Mouse (Mus musculus): Measurements from ENCODE around the gene Adamts6.

Adamts6 gene

DNA sequence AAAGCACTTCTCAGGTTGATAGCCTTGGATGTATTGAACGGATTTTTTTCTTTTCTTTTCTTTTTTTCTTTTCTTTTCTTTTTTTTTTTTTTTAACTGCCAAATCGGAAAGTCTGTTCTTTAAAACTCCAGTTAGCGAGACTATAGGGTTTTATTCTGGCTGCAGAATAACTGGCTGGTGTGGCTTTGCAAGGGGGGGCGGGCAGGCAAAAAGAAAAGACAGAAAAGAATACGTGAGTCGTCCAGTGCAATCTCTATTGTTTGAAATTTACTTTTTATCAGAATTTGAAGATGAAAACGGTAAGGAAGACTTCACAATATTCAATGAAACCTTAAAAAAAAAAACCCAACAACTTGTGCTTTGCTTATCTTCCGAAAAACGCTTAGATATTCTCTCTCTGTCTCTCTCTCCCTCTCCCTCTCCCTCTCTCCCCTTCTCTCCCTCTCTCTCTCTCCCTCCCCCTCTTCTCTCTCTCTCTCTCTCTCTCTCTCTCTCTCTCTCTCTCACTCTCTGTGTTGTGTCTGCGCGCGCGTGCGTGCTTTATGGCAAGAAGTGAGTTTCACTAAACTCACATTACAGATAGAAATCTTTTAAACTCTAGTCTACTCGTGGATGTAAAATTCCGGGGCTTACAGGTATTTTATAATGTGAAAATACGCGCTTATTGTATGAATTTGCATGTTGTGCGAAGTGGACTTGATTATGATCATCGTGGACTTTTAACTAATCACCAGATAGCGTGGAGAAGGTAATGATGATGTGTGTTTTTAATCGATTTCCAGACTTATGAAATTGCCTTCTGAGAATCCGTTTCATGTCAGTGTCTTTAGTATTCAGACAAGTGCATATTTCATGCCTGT, at the start of gene Adamts6:
Adamts6 (plus strand) TSS at position 470 of the 860 bp plus-strand sequence.
- CTCF ChIA-PET: no interaction called here

DNA sequence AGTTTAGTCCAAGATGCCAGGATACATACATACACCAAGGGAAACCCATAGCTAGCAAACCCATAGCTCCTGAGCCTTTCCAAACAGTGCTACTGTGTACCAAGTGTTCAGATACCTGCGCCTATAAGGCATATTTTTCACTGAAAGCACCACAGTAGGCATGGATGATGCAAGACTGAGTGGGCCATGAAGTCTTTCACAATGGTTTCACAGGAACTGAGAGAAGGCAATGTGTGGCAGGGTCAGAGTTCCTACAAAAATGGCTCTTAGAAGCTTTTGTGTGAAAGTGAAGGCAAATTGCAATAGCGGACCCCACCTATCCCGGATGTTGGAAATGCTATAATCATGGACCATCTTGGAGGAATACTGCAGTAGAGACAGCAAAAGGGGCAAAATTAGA, 28.6 kb upstream of the Adamts6 start:
- CTCF ChIA-PET: no interaction called here

GRCm38 (mm10) chr13:104285031-104285431, 2.6 kb upstream of the Adamts6 start:
- CTCF ChIA-PET: interaction anchor here (0.6 to 0.7 kb wide), 3 partner anchors 11 to 245 kb away, joined by 3 to 5 read pairs (median 3); no protein-coding TSS in a partner anchor

- CTCF ChIA-PET: interaction anchor here (0.7 kb wide), 1 partner anchor 245 kb away, joined by 3 read pairs; no protein-coding TSS in a partner anchor
Observed at GRCm38 (mm10) chr13:104285737-104286311, 1.8 kb upstream of the Adamts6 start.

- CTCF ChIA-PET: no interaction called here
Observed at GRCm38 (mm10) chr13:104286336-104286735, 1.3 kb upstream of the Adamts6 start.

- CTCF ChIA-PET: no interaction called here
Observed at GRCm38 (mm10) chr13:104286897-104287309, 732 bp upstream of the Adamts6 start.

- CTCF ChIA-PET: no interaction called here
Observed at GRCm38 (mm10) chr13:104288226-104288859, 708 bp downstream of the Adamts6 start.

GRCm38 (mm10) chr13:104289176-104289575, 1.5 kb downstream of the Adamts6 start:
- CTCF ChIA-PET: interaction anchor here (0.6 kb wide), 1 partner anchor 90 kb away, joined by 3 read pairs; no protein-coding TSS in a partner anchor

- CTCF ChIA-PET: no interaction called here
Observed at GRCm38 (mm10) chr13:104295472-104295871, 7.8 kb downstream of the Adamts6 start.

DNA sequence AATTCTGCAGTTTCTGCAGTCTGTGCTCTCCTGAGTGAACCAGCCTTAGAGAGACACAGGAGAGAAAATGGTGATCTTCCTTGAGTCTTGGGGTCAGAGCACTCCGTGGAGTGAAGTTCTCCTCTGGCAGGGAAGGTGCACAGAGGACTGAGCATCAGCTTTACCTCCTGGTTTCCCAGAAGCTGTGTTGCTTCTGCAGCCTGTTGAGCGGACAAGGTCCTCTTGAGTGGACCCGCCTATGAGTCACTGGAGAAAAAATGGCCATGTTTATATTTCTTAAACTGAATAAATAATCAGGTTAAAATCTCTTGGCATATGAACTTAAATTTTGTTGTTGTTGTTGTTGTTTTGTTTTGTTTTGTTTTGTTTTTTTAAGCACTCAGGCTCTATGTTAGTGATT, 41.7 kb downstream of the Adamts6 start:
- CTCF ChIA-PET: no interaction called here

- CTCF ChIA-PET: no interaction called here
Observed at GRCm38 (mm10) chr13:104329742-104330141, 42.1 kb downstream of the Adamts6 start.

DNA sequence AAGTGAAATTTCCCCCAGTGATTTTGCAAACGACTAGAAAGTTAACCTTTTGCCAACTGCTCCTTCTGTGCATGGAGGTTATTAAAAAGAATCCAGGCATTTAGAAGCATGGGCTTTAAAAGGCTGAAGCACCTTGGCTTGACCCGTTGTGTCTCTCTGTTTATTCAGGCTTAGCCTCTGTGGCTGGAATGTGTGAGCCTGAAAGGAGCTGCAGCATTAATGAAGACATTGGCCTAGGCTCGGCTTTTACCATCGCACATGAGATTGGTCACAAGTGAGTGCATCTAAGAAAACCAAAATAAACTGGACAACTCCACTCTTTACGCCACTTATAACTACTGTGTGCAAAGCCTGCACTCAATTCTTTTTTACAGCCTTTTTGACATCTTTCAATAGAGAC, 65.0 kb downstream of the Adamts6 start:
- CTCF ChIA-PET: no interaction called here

- CTCF ChIA-PET: no interaction called here
Observed at GRCm38 (mm10) chr13:104393427-104394356, 106.1 kb downstream of the Adamts6 start.

GRCm38 (mm10) chr13:104397814-104398213, 110.2 kb downstream of the Adamts6 start:
- CTCF ChIA-PET: interaction anchor here (0.7 kb wide), 1 partner anchor 231 kb away, joined by 6 read pairs; no protein-coding TSS in a partner anchor

DNA sequence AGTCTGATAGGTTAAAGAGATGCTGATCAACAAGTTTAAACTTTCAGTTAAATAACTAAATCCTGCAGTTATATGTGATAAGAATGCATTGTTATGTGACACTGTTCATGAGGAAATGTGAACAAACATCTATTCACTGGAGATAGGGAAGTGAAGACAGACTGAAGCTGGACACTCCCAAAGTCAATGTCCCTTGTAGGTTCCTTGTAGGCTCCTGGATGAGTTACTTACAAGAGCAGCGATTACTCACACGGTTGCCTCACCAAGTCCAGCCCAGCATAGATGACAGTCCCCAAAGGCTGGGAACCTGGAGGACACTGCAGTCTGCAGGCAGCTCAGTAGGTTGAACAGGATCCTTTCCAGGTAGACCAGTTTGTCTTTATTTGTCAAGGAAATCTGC, 145.1 kb downstream of the Adamts6 start:
- CTCF ChIA-PET: no interaction called here

DNA sequence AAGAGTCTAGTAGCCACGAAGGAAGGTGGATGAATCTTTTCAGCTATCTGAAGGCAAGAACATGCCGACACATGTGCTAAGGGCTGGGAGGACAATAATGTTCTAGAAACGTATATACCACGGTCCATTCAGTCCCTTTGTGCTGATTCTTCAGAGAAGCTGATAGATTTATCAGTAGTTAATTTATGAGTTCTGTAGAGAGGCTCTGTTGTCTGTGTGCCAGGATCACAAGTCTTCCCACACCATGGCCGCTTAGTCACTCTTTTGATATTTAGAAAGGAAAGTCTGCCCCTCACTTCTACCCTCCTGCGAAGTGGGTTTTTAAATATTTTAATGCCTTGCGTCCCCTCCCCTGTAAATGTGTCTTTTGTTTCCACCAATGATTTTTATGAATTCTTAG, 154.9 kb downstream of the Adamts6 start:
- CTCF ChIA-PET: no interaction called here

DNA sequence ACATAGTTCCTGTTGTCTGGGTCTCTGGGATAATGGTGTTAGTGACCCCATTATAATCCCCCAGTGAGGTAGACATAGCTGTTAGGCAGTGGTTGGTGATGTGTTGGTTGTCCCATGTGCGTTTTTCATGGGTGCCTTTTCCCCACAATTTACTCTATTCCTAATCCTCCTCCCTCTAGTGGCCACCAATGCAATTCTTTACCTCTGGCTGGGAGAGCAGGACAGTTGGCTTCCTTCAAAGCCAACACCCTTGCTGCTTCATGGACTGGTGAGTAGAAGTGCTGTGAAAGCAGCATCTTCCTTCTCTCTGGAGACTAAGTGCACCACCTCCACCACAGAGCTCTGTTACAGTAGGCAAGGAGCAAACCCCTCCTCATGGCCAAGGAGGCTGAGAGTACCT, 157.8 kb downstream of the Adamts6 start:
- CTCF ChIA-PET: no interaction called here

DNA sequence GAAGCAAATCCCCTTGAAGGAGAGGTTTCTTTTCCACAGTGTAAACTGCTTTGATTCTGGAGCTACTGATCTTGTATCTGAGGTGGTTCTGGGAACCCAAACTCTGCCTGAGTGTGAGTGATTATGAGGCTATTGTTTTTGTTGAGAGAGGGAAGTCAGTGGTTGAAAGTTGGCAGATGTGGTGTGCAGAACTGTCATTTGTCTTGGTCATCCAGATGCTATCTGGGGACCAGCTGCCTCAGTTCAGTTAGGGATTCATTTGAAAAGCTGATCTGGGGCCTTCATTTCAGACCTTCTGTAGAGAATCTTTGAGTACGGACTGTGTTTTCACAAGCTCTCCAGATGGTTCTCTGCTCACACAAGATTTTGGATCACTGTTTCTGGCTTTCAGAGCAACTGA, 159.3 kb downstream of the Adamts6 start:
- CTCF ChIA-PET: no interaction called here

DNA sequence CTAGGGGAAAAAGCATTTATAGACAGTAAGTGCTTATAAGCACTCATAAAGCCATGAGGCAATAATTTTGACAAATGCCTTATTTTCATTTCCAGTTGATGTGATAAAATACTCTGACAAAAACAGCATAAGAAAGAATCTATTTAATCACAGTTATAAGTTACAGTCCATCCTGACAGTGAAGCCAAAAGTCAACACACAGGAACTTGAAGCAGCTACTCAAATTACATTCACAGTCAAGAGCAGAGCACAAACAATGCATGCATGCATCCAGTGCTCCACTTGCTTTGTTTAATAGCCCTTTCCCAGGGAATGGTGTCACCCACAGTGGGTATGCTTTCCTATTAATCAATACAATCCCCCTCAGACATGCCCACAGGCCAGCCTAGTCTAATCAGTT, 159.8 kb downstream of the Adamts6 start:
- CTCF ChIA-PET: no interaction called here

DNA sequence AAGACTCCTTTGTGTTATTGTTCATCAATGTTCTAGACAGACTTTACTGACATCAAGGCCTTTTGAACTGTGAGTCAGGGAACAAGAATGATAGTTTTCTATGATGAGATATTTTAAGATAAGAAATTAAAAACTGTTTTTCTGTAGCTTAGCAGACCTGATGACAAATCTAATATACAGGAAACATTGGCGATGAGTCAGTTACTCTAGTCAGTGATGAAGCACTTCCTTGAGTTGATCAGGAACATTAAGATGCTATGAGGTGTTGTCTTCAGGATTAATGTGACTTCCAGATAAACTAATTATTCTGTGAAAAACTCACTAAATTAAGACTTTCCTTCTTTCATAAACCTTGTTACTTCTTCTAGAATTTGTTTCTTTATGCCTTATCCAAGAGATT, 160.7 kb downstream of the Adamts6 start:
- CTCF ChIA-PET: no interaction called here

DNA sequence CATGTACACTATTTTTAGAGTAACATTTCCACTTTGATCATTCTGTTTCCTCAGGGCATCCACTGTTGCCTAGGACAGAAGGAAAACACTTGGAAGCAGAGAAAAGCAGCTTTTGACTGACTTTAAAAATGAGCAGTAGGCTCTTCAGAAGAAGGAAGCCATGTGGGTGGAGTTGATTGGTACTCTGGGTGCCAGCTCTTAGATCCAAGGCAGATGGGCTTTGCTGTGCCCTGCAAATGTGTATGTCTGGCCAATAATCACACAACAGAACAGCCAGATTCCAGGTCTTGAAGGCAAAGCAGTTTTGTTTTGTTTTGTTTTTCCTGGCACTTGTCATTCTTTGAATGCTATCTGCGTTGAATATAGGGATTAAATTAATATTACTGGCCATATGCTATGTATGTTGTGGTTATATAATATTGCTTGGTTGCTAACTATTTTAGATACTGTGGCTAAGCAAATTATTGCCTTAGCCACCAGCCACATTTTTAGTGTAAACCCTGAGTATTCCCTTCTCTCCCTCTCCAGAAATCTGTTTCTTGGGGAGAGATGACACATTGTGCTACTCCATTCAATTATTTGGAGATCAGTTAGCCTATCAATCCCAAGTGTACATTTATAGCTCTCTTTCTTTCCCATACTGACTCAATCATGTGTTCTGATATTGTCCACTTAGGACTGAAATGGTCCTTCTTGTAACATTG, 165.8 kb downstream of the Adamts6 start:
- CTCF ChIA-PET: interaction anchor here (0.6 kb wide), 1 partner anchor 76 kb away, joined by 8 read pairs; no protein-coding TSS in a partner anchor

Measured in spleen, embryonic (tissue).